ENCODE assay signal across 9 mouse cellular contexts in the genomic region with DNA sequence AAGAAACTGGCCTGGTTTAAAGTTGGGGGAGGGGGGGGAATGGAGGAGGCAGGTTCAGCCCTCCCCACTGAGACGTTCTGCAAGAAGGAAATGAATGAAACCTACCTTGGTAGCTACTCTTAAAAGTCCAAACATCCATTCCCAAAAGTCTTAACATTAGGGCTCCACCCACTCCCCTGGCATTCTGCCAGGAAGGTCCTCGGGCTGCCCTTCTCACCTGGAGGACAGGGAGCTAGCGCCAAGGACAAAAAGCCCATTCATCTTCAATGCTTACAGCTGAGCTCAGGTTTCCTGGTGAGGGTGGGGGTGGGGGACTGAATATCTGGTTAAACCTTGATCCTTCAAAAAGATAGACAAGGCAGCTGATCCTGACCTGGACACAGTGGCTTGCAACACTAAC. TPM values are rescaled to one million over a fixed set of nuclear protein-coding genes. Genes with fewer than 3 reads are reported as not detected.
DNase-seq lines count a peak whose midpoint lies in the region; ATAC-seq and TF ChIP-seq lines count a peak whose summit lies in the region.
"Had no signal": no experiment of that assay in that cellular context is flagged by ENCODE, and none has a peak within 500 bp of the region (broad histone marks: within the 10 kb centered on the region; RNA-seq: fewer than 3 reads in every experiment).

No protein-coding gene starts in this region.

- peak; percentile 67 for DNase-seq in liver, adult 2 months (ENCODE audit: extremely low read depth, low read depth, low spot score)
- DNase-seq in liver, embryonic 11.5 days (ENCODE audit: low spot score) = no peak
- DNase-seq in intestine, embryonic 14.5 days (ENCODE audit: low spot score) = no peak
- DNase-seq in kidney, postnatal 4 days = peak; percentile 63 to 76
- no peak for DNase-seq in MN1 (ENCODE audit: low spot score)
- no peak for DNase-seq in spleen, postnatal 14 days (ENCODE audit: low spot score in 2 of 2)
- DNase-seq in thymus, postnatal 10 days (ENCODE audit: low spot score in 2 of 2) = no peak
- DNase-seq: cerebellum, adult 9-11 months had no signal

- WGBS in liver, adult 2 months = 15% methylated on average over 3 of the region's 3 CpGs
- WGBS in liver, embryonic 11.5 days = 74% methylated on average over 3 of the region's 3 CpGs
- 13% methylated on average over 3 of the region's 3 CpGs for WGBS in intestine, embryonic 14.5 days
- WGBS in stomach, embryonic 14.5 days = 15% methylated on average over 3 of the region's 3 CpGs

- TF ChIP-seq CTCF in liver, adult 2 months (IDR thresholded peaks at IDR 0.05; ENCODE audit: low read depth, low read length) = no peak

- no peaks in the 10 kb centered on the region for H3K36me3 ChIP-seq in liver, adult 2 months (ENCODE audit: control insufficient read depth, insufficient read depth, low read length)
- H3K36me3 ChIP-seq in liver, embryonic 11.5 days (ENCODE audit: control insufficient read depth, insufficient read depth, low read length) = peaks cover 5% of the 10 kb centered on the region; the same call in 1 of the 2 replicates
- peaks cover 8% of the 10 kb centered on the region; the same call in 1 of the 2 replicates for H3K36me3 ChIP-seq in intestine, embryonic 14.5 days (ENCODE audit: control insufficient read depth, insufficient read depth, low read length)
- H3K36me3 ChIP-seq in stomach, embryonic 14.5 days (ENCODE audit: control insufficient read depth, insufficient read depth, low read length) = no peaks in the 10 kb centered on the region; the same call in 1 of the 2 replicates

- no peak for TF ChIP-seq POLR2A in liver, adult 2 months (IDR thresholded peaks at IDR 0.05; ENCODE audit: extremely low read depth, insufficient read depth, low read length)

- peaks cover 30% of the 10 kb centered on the region for H3K79me2 ChIP-seq in liver, adult 2 months (ENCODE audit: control insufficient read depth, insufficient read depth, low read length)

- H3K4me2 ChIP-seq in liver, embryonic 11.5 days = no peak overlapping the region
- no peak overlapping the region for H3K4me2 ChIP-seq in intestine, embryonic 14.5 days (ENCODE audit: low read length)
- H3K4me2 ChIP-seq in stomach, embryonic 14.5 days (replicated peaks; ENCODE audit: low read depth, low read length) = no peak overlapping the region

- H3K27me3 ChIP-seq in liver, adult 2 months (ENCODE audit: control insufficient read depth, insufficient read depth, low read length) = no peaks in the 10 kb centered on the region
- H3K27me3 ChIP-seq in liver, embryonic 11.5 days (replicated peaks; ENCODE audit: control insufficient read depth, insufficient read depth, low read length) = no peaks in the 10 kb centered on the region
- no peaks in the 10 kb centered on the region for H3K27me3 ChIP-seq in intestine, embryonic 14.5 days (replicated peaks; ENCODE audit: control insufficient read depth, insufficient read depth, low read length)
- no peaks in the 10 kb centered on the region for H3K27me3 ChIP-seq in stomach, embryonic 14.5 days (ENCODE audit: control insufficient read depth, insufficient read depth, low read length)

- peaks cover 54% of the 10 kb centered on the region for H3K4me1 ChIP-seq in liver, adult 2 months (ENCODE audit: control insufficient read depth, insufficient read depth, low read length)
- peaks cover 58% of the 10 kb centered on the region for H3K4me1 ChIP-seq in liver, embryonic 11.5 days (replicated peaks; ENCODE audit: control insufficient read depth, insufficient read depth, low read length)
- peaks cover 57% of the 10 kb centered on the region for H3K4me1 ChIP-seq in intestine, embryonic 14.5 days (replicated peaks; ENCODE audit: control insufficient read depth, insufficient read depth, low read length)
- peaks cover 60% of the 10 kb centered on the region for H3K4me1 ChIP-seq in stomach, embryonic 14.5 days (ENCODE audit: control insufficient read depth, insufficient read depth, low read length)

- H3K4me3 ChIP-seq in liver, adult 2 months (ENCODE audit: insufficient read depth, low read depth, low read length) = no peak overlapping the region
- H3K4me3 ChIP-seq in liver, embryonic 11.5 days (ENCODE audit: low read depth, low read length) = no peak overlapping the region
- no peak overlapping the region for H3K4me3 ChIP-seq in intestine, embryonic 14.5 days (ENCODE audit: low read depth, low read length)
- no peak overlapping the region for H3K4me3 ChIP-seq in stomach, embryonic 14.5 days (ENCODE audit: low read depth, low read length)

- H3K27ac ChIP-seq in liver, adult 2 months (replicated peaks; ENCODE audit: insufficient read depth, low read depth, low read length) = peak overlapping the region; percentile 33; the same call in 1 of the 2 replicates
- H3K27ac ChIP-seq in liver, embryonic 11.5 days (ENCODE audit: low read depth, low read length) = no peak overlapping the region
- peak overlapping the region; percentile 36 for H3K27ac ChIP-seq in intestine, embryonic 14.5 days (ENCODE audit: low read depth)
- H3K27ac ChIP-seq in stomach, embryonic 14.5 days (ENCODE audit: low read length) = peak overlapping the region; percentile 46; the same call in 1 of the 2 replicates

- no peak overlapping the region for H3K9ac ChIP-seq in liver, adult 2 months (ENCODE audit: low read depth, low read length)
- no peak overlapping the region for H3K9ac ChIP-seq in liver, embryonic 11.5 days (ENCODE audit: low read depth, low read length)
- no peak overlapping the region for H3K9ac ChIP-seq in intestine, embryonic 14.5 days (ENCODE audit: low read length)
- H3K9ac ChIP-seq in stomach, embryonic 14.5 days (replicated peaks; ENCODE audit: low read depth, low read length) = no peak overlapping the region

- no peaks in the 10 kb centered on the region for H3K9me3 ChIP-seq in liver, embryonic 11.5 days (ENCODE audit: control insufficient read depth, low read length)
- no peaks in the 10 kb centered on the region for H3K9me3 ChIP-seq in intestine, embryonic 14.5 days (ENCODE audit: control insufficient read depth, low read length)
- H3K9me3 ChIP-seq in stomach, embryonic 14.5 days (ENCODE audit: control insufficient read depth, low read depth, low read length) = no peaks in the 10 kb centered on the region

- no peak for ATAC-seq in liver, embryonic 11.5 days (replicated peaks; ENCODE audit: low FRiP score)
- ATAC-seq in intestine, embryonic 14.5 days (replicated peaks; ENCODE audit: low FRiP score, low TSS enrichment, low read depth) = no peak
- 0 out of 2 replicates have a peak, but pooled peaks have one; percentile 16 for ATAC-seq in stomach, embryonic 14.5 days (ENCODE audit: insufficient number of reproducible peaks, insufficient read depth, low FRiP score, low read depth)

RNA-seq across cellular contexts. Expression of a gene that starts 32.8 kb away (rescaled TPM):
- 47.4 and 87.1 TPM in 2 replicates for total RNA-seq in liver, adult 2 months (2014; rRNA removed)
- polyA plus RNA-seq in liver, adult 2 months (2012; rRNA removed) = 125 and 145 TPM in 2 replicates
- polyA plus RNA-seq in liver, embryonic 11.5 days (2014; fragmentation: Nextera tagmentation; extraction: Ambion mirVana) = 191 and 209 TPM in 2 replicates
- 298 and 300 TPM in 2 replicates for polyA plus RNA-seq in intestine, embryonic 14.5 days (2014; fragmentation: Nextera tagmentation; extraction: Ambion mirVana)
- 272 and 280 TPM in 2 replicates for polyA plus RNA-seq in stomach, embryonic 14.5 days (2014; fragmentation: Nextera tagmentation; extraction: Ambion mirVana)

RNA-seq across cellular contexts. Expression of a gene that starts 48.2 kb away (rescaled TPM):
- not detected in 2 replicates for total RNA-seq in liver, adult 2 months (2014; rRNA removed)
- polyA plus RNA-seq in liver, adult 2 months (2012; rRNA removed) = 0.04 TPM in 1 of 2 replicates, not detected in the other
- 0.21 and 0.37 TPM in 2 replicates for polyA plus RNA-seq in liver, embryonic 11.5 days (2014; fragmentation: Nextera tagmentation; extraction: Ambion mirVana)
- polyA plus RNA-seq in intestine, embryonic 14.5 days (2014; fragmentation: Nextera tagmentation; extraction: Ambion mirVana) = 0.23 and 0.44 TPM in 2 replicates
- 0.67 and 1.1 TPM in 2 replicates for polyA plus RNA-seq in stomach, embryonic 14.5 days (2014; fragmentation: Nextera tagmentation; extraction: Ambion mirVana)

RNA-seq across cellular contexts. Expression of a gene that starts 52.3 kb away (rescaled TPM):
- total RNA-seq in liver, adult 2 months (2014; rRNA removed) = 64.8 and 73.2 TPM in 2 replicates
- 86.3 and 91.2 TPM in 2 replicates for polyA plus RNA-seq in liver, adult 2 months (2012; rRNA removed)
- 421 and 425 TPM in 2 replicates for polyA plus RNA-seq in liver, embryonic 11.5 days (2014; fragmentation: Nextera tagmentation; extraction: Ambion mirVana)
- polyA plus RNA-seq in intestine, embryonic 14.5 days (2014; fragmentation: Nextera tagmentation; extraction: Ambion mirVana) = 444 and 452 TPM in 2 replicates
- polyA plus RNA-seq in stomach, embryonic 14.5 days (2014; fragmentation: Nextera tagmentation; extraction: Ambion mirVana) = 413 and 444 TPM in 2 replicates

RNA-seq across cellular contexts. Expression of a gene that starts 52.5 kb away (rescaled TPM):
- 0.18 and 0.54 TPM in 2 replicates for total RNA-seq in liver, adult 2 months (2014; rRNA removed)
- polyA plus RNA-seq in liver, adult 2 months (2012; rRNA removed) = 1.2 and 1.5 TPM in 2 replicates
- 50.7 and 53.2 TPM in 2 replicates for polyA plus RNA-seq in liver, embryonic 11.5 days (2014; fragmentation: Nextera tagmentation; extraction: Ambion mirVana)
- polyA plus RNA-seq in intestine, embryonic 14.5 days (2014; fragmentation: Nextera tagmentation; extraction: Ambion mirVana) = 10.0 and 11.6 TPM in 2 replicates
- polyA plus RNA-seq in stomach, embryonic 14.5 days (2014; fragmentation: Nextera tagmentation; extraction: Ambion mirVana) = 8.5 and 11.3 TPM in 2 replicates

Comparison
In these comparisons a context has a peak if more than half of its experiments do, and no peak if none do; other contexts are left out.
1. DNase-seq: peak in liver, adult 2 months (single experiment) and kidney, postnatal 4 days (2 of 2); none in liver, embryonic 11.5 days (single experiment), intestine, embryonic 14.5 days (single experiment), MN1 (single experiment), spleen, postnatal 14 days (0 of 2) and thymus, postnatal 10 days (0 of 2).